Mouse (Mus musculus): ENCODE data around the gene Bbc3. TPM values are rescaled to one million over a fixed set of nuclear protein-coding genes. Genes with fewer than 3 reads are reported as not detected.
A peak's percentile ranks its signal among the peaks of the same experiment; 100 is the strongest.

The Bbc3 gene
- polyA plus RNA-seq, 1 experiment from 2014 or later: 31.7 TPM

GRCm38 (mm10) chr7:16274922-16275890 is 33.0 kb upstream of the Bbc3 start:
- Histone ChIP-seq H3K27ac (replicated peaks) (no peak overlapping the region), H3K36me3 (peaks cover 19% of the 10 kb centered on the region), H3K9ac (no peak overlapping the region), H3K4me2 (no peak overlapping the region), H3K4me1 (replicated peaks) (peaks cover 34% of the 10 kb centered on the region), H3K4me3 (no peak overlapping the region), H3K9me3 (no peaks in the 10 kb centered on the region), H3K27me3 (no peaks in the 10 kb centered on the region)
- 88% methylated on average over 10 of the region's 10 CpGs for WGBS
- ATAC-seq (ENCODE audit: low FRiP score, low read depth): no peak

- 91% methylated on average over 11 of the region's 11 CpGs for WGBS
- H3K4me3 ChIP-seq: no peak overlapping the region
- peaks cover 47% of the 10 kb centered on the region for H3K36me3 ChIP-seq
- H3K9ac ChIP-seq: no peak overlapping the region
- H3K27me3 ChIP-seq: no peaks in the 10 kb centered on the region
- no peak for ATAC-seq (ENCODE audit: low FRiP score, low read depth)
- H3K27ac ChIP-seq (replicated peaks): no peak overlapping the region
- H3K9me3 ChIP-seq: no peaks in the 10 kb centered on the region
- no peak overlapping the region for H3K4me2 ChIP-seq
- H3K4me1 ChIP-seq (replicated peaks): peaks cover 9% of the 10 kb centered on the region
Measured at GRCm38 (mm10) chr7:16280721-16281120, 27.5 kb upstream of the Bbc3 start.

GRCm38 (mm10) chr7:16282334-16282733 is 25.9 kb upstream of the Bbc3 start:
- ATAC-seq (ENCODE audit: low FRiP score, low read depth): no peak
- no peak overlapping the region for H3K27ac ChIP-seq (replicated peaks)
- H3K4me3 ChIP-seq: no peak overlapping the region
- no peak overlapping the region for H3K9ac ChIP-seq
- H3K4me1 ChIP-seq (replicated peaks): peaks cover 12% of the 10 kb centered on the region
- H3K9me3 ChIP-seq: no peaks in the 10 kb centered on the region
- H3K4me2 ChIP-seq: no peak overlapping the region
- peaks cover 39% of the 10 kb centered on the region for H3K36me3 ChIP-seq
- WGBS: 89% methylated on average over 13 of the region's 13 CpGs
- no peaks in the 10 kb centered on the region for H3K27me3 ChIP-seq

- no peak overlapping the region for H3K27ac ChIP-seq (replicated peaks)
- H3K4me3 ChIP-seq: no peak overlapping the region
- peaks cover 12% of the 10 kb centered on the region for H3K4me1 ChIP-seq (replicated peaks)
- 91% methylated on average over 8 of the region's 8 CpGs for WGBS
- H3K36me3 ChIP-seq: peaks cover 32% of the 10 kb centered on the region
- H3K9me3 ChIP-seq: no peaks in the 10 kb centered on the region
- ATAC-seq (ENCODE audit: low FRiP score, low read depth): no peak
- no peak overlapping the region for H3K9ac ChIP-seq
- no peaks in the 10 kb centered on the region for H3K27me3 ChIP-seq
- H3K4me2 ChIP-seq: no peak overlapping the region
Measured at GRCm38 (mm10) chr7:16284001-16284400, 24.2 kb upstream of the Bbc3 start.

GRCm38 (mm10) chr7:16284904-16285303 is 23.3 kb upstream of the Bbc3 start:
- Histone ChIP-seq H3K9ac (no peak overlapping the region), H3K27ac (replicated peaks) (peak overlapping the region; percentile 95; the same call in 1 of the 2 replicates), H3K27me3 (no peaks in the 10 kb centered on the region), H3K4me2 (peak overlapping the region; percentile 55), H3K4me1 (replicated peaks) (peaks cover 12% of the 10 kb centered on the region), H3K4me3 (peak overlapping the region; percentile 68; the same call in 1 of the 2 replicates), H3K9me3 (no peaks in the 10 kb centered on the region), H3K36me3 (peaks cover 32% of the 10 kb centered on the region)
- WGBS: 69% methylated on average over 9 of the region's 9 CpGs
- ATAC-seq (ENCODE audit: low FRiP score, low read depth): no peak

- WGBS: 6% methylated on average over 14 of the region's 14 CpGs
Measured at GRCm38 (mm10) chr7:16285450-16286025, 22.7 kb upstream of the Bbc3 start.

GRCm38 (mm10) chr7:16286026-16286961 is 21.9 kb upstream of the Bbc3 start, which contains the start of gene Ccdc9:
Gene Ccdc9 (minus strand): TSS chr7:16286795.
- peak within 1 kb of the TSS; percentile 95 for H3K27ac ChIP-seq (replicated peaks)
- ATAC-seq (ENCODE audit: low FRiP score, low read depth): peak; percentile 95
- H3K9ac ChIP-seq: peak within 1 kb of the TSS; percentile 58
- H3K4me1 ChIP-seq (replicated peaks): peaks cover 12% of the 10 kb centered on the region
- H3K4me3 ChIP-seq: peak within 1 kb of the TSS; percentile 68
- peaks cover 22% of the 10 kb centered on the region for H3K36me3 ChIP-seq
- peak within 1 kb of the TSS; percentile 55 for H3K4me2 ChIP-seq
- H3K27me3 ChIP-seq: no peaks in the 10 kb centered on the region
- no peaks in the 10 kb centered on the region for H3K9me3 ChIP-seq
- WGBS: 1% methylated on average over 70 of the region's 70 CpGs

More at GRCm38 (mm10) chr7:16285450-16286025, 22.7 kb upstream of the Bbc3 start:
- Histone ChIP-seq H3K4me1 (replicated peaks) (peaks cover 12% of the 10 kb centered on the region), H3K4me3 (peak overlapping the region; percentile 68), H3K4me2 (peak overlapping the region; percentile 55), H3K27ac (replicated peaks) (peak overlapping the region; percentile 95), H3K9ac (no peak overlapping the region), H3K36me3 (peaks cover 30% of the 10 kb centered on the region), H3K27me3 (no peaks in the 10 kb centered on the region), H3K9me3 (no peaks in the 10 kb centered on the region)
- ATAC-seq (ENCODE audit: low FRiP score, low read depth): peak; percentile 49

GRCm38 (mm10) chr7:16287016-16287415 is 21.2 kb upstream of the Bbc3 start:
- Histone ChIP-seq H3K27me3 (no peaks in the 10 kb centered on the region), H3K4me1 (replicated peaks) (peaks cover 12% of the 10 kb centered on the region), H3K27ac (replicated peaks) (peak overlapping the region; percentile 95), H3K9ac (peak overlapping the region; percentile 58), H3K4me2 (peak overlapping the region; percentile 55), H3K9me3 (no peaks in the 10 kb centered on the region), H3K4me3 (peak overlapping the region; percentile 68), H3K36me3 (peaks cover 15% of the 10 kb centered on the region)
- ATAC-seq (ENCODE audit: low FRiP score, low read depth): no peak
- WGBS: 92% methylated on average over 2 of the region's 2 CpGs

GRCm38 (mm10) chr7:16287791-16288190 is 20.4 kb upstream of the Bbc3 start:
- 81% methylated on average over 1 of the region's 1 CpGs for WGBS
- ATAC-seq (ENCODE audit: low FRiP score, low read depth): no peak
- no peaks in the 10 kb centered on the region for H3K27me3 ChIP-seq
- H3K4me2 ChIP-seq: no peak overlapping the region
- no peaks in the 10 kb centered on the region for H3K9me3 ChIP-seq
- H3K36me3 ChIP-seq: peaks cover 9% of the 10 kb centered on the region
- peaks cover 12% of the 10 kb centered on the region for H3K4me1 ChIP-seq (replicated peaks)
- no peak overlapping the region for H3K9ac ChIP-seq
- H3K27ac ChIP-seq (replicated peaks): no peak overlapping the region
- no peak overlapping the region for H3K4me3 ChIP-seq

GRCm38 (mm10) chr7:16294346-16294745 is 13.8 kb upstream of the Bbc3 start:
- ATAC-seq (ENCODE audit: low FRiP score, low read depth): peak; percentile 28; the same call in 1 of the 2 replicates
- peak overlapping the region; percentile 96 for H3K4me2 ChIP-seq
- WGBS: 32% methylated on average over 4 of the region's 4 CpGs
- H3K36me3 ChIP-seq: no peaks in the 10 kb centered on the region
- H3K27ac ChIP-seq (replicated peaks): no peak overlapping the region; the same call in 1 of the 2 replicates
- peaks cover 35% of the 10 kb centered on the region for H3K4me1 ChIP-seq (replicated peaks)
- H3K4me3 ChIP-seq: peak overlapping the region; percentile 49
- H3K9me3 ChIP-seq: no peaks in the 10 kb centered on the region
- H3K27me3 ChIP-seq: no peaks in the 10 kb centered on the region
- no peak overlapping the region for H3K9ac ChIP-seq

- peak overlapping the region; percentile 49 for H3K4me3 ChIP-seq
- peaks cover 37% of the 10 kb centered on the region for H3K4me1 ChIP-seq (replicated peaks)
- H3K9me3 ChIP-seq: no peaks in the 10 kb centered on the region
- peak overlapping the region; percentile 80 for H3K27ac ChIP-seq (replicated peaks)
- H3K27me3 ChIP-seq: no peaks in the 10 kb centered on the region
- peak; percentile 40; the same call in 1 of the 2 replicates for ATAC-seq (ENCODE audit: low FRiP score, low read depth)
- no peaks in the 10 kb centered on the region for H3K36me3 ChIP-seq
- H3K4me2 ChIP-seq: peak overlapping the region; percentile 96
- WGBS: under 1% methylated on average over 23 of the region's 23 CpGs
- peak overlapping the region; percentile 30; the same call in 1 of the 2 replicates for H3K9ac ChIP-seq
Measured at GRCm38 (mm10) chr7:16294837-16295236, 13.4 kb upstream of the Bbc3 start.
